Mouse (Mus musculus) CH12.LX (cell line): ENCODE results near the gene Arl5c.

Source experiments
- CTCF ChIP-seq, 2 experiments: IDR thresholded peaks in 1 of 2; conservative IDR thresholded peaks in 1 of 2; 2 replicates each; pipeline ENCODE4 v1.5.1; 2011 to 2012; ENCODE audit warnings: low read depth in 2 of 2, low read length in 2 of 2, improper control_type of control experiment in 1 of 2, inconsistent platforms in 1 of 2, mild to moderate bottlenecking in 1 of 2, moderate library complexity in 1 of 2
- MAFK ChIP-seq: IDR thresholded peaks from 2 replicates; pipeline ENCODE4 v1.6.1; 2011; ENCODE audit warnings: low read length, improper control_type of control experiment; ENCODE audit not compliant: insufficient replicate concordance
- UBTF ChIP-seq: IDR thresholded peaks from 2 replicates; pipeline ENCODE4 v1.6.1; 2012; ENCODE audit warnings: low read depth, mild to moderate bottlenecking, inconsistent platforms, low read length, improper control_type of control experiment, moderate library complexity

- peak; percentile 99 for TF ChIP-seq MAFK
- no peak for TF ChIP-seq UBTF
- TF ChIP-seq CTCF (conservative IDR thresholded peaks at IDR 0.05 in 1 of 2, IDR thresholded peaks at IDR 0.05 in 1 of 2; ENCODE audit: low read depth in 2 of 2, low read length in 2 of 2): no peak; a peak in 1 of 4 replicates
Measured at GRCm38 (mm10) chr11:97988530-97989096, 7.4 kb downstream of the Arl5c start.
